Mouse (Mus musculus) C2C12 (cell line): ENCODE measurements around the gene Vwa3b. TPM values are rescaled to one million over a fixed set of nuclear protein-coding genes. Genes with fewer than 3 reads are reported as not detected.

Experiments used
- H3K27me3 ChIP-seq: one replicate; pipeline ENCODE4 v1.6.1; 2011; ENCODE audit not compliant: control insufficient read depth, insufficient read depth, insufficient read length
- H3K36me3 ChIP-seq: one replicate; pipeline ENCODE4 v1.6.1; 2011; ENCODE audit not compliant: control insufficient read depth, insufficient read depth
- H3K4me3 ChIP-seq: one replicate; pipeline ENCODE4 v1.5.1; 2011; ENCODE audit warnings: mild to moderate bottlenecking, control low read depth; ENCODE audit not compliant: poor library complexity, insufficient read depth, severe bottlenecking
- H3K79me2 ChIP-seq: one replicate; pipeline ENCODE4 v1.6.1; 2011; ENCODE audit not compliant: control insufficient read depth, insufficient read depth
- H3K79me3 ChIP-seq: one replicate; pipeline ENCODE4 v1.6.1; 2011; ENCODE audit warnings: low read depth, control low read depth
- H3ac ChIP-seq: one replicate; pipeline ENCODE3; 2011; ENCODE audit warnings: low read depth; ENCODE audit not compliant: control insufficient read depth, insufficient read length
- CEBPB ChIP-seq: IDR thresholded peaks from one replicate; pipeline ENCODE4 v1.6.1; 2011; ENCODE audit warnings: low read depth, mild to moderate bottlenecking, control low read depth, moderate library complexity
- CTCF ChIP-seq: IDR thresholded peaks from one replicate; pipeline ENCODE4 v1.5.1; 2011; ENCODE audit not compliant: control insufficient read depth, insufficient read depth, insufficient read length
- FOSL1 ChIP-seq: IDR thresholded peaks from one replicate; pipeline ENCODE4 v1.8.0; 2011; ENCODE audit warnings: mild to moderate bottlenecking, low read length; ENCODE audit not compliant: poor library complexity, insufficient read depth, severe bottlenecking
- MAX ChIP-seq: IDR thresholded peaks from one replicate; pipeline ENCODE4 v1.6.1; 2011; ENCODE audit warnings: mild to moderate bottlenecking, control low read depth
- MYOD1 ChIP-seq: IDR thresholded peaks from one replicate; pipeline ENCODE4 v1.6.1; 2011; ENCODE audit warnings: low read depth; ENCODE audit not compliant: control insufficient read depth, insufficient read length
- MYOG ChIP-seq: IDR thresholded peaks from one replicate; pipeline ENCODE4 v1.6.1; 2011; ENCODE audit not compliant: control insufficient read depth, insufficient read length; ENCODE audit errors: extremely low read depth
- USF1 ChIP-seq: IDR thresholded peaks from one replicate; pipeline ENCODE4 v1.6.1; 2011; ENCODE audit warnings: low read depth, mild to moderate bottlenecking, control low read depth, moderate library complexity
- polyA plus RNA-seq: library from polyadenylated mRNA; unstranded; fragments of >200 nt; fragmentation: generic; extraction: Trizol; gene quantifications from one replicate; pipeline ENCODE4 v1.2.1, GENCODE M21; 2012; ENCODE audit warnings: missing spikeins

Vwa3b gene
- polyA plus RNA-seq, 1 experiment = not detected

GRCm38 (mm10) chr1:37075759-37076158, 49.4 kb downstream of the Vwa3b start:
- H3ac ChIP-seq = no peak overlapping the region
- TF ChIP-seq CTCF (no peak), MYOG (no peak), CEBPB (no peak)
- H3K27me3 ChIP-seq = peaks cover 4% of the 10 kb centered on the region
- no peaks in the 10 kb centered on the region for H3K36me3 ChIP-seq
- no peaks in the 10 kb centered on the region for H3K79me2 ChIP-seq
- H3K79me3 ChIP-seq = no peaks in the 10 kb centered on the region
- no peak overlapping the region for H3K4me3 ChIP-seq

- H3K36me3 ChIP-seq = no peaks in the 10 kb centered on the region
- H3K79me3 ChIP-seq = no peaks in the 10 kb centered on the region
- no peaks in the 10 kb centered on the region for H3K79me2 ChIP-seq
- no peak overlapping the region for H3K4me3 ChIP-seq
- peaks cover 3% of the 10 kb centered on the region for H3K27me3 ChIP-seq
- no peak overlapping the region for H3ac ChIP-seq
- TF ChIP-seq MYOD1 (no peak), CTCF (no peak), CEBPB (no peak), MAX (no peak), MYOG (no peak)
These were observed 50.9 kb downstream of the Vwa3b start for GRCm38 (mm10) chr1:37077266-37077665.

GRCm38 (mm10) chr1:37077955-37078549, 51.7 kb downstream of the Vwa3b start:
- H3K36me3 ChIP-seq = no peaks in the 10 kb centered on the region
- no peaks in the 10 kb centered on the region for H3K79me3 ChIP-seq
- TF ChIP-seq MYOG (no peak), CEBPB (no peak), USF1 (no peak), FOSL1 (no peak), MYOD1 (no peak), CTCF (no peak), MAX (no peak)
- no peaks in the 10 kb centered on the region for H3K79me2 ChIP-seq
- H3K4me3 ChIP-seq = no peak overlapping the region
- no peak overlapping the region for H3ac ChIP-seq
- H3K27me3 ChIP-seq = peaks cover 3% of the 10 kb centered on the region

- peaks cover 3% of the 10 kb centered on the region for H3K27me3 ChIP-seq
- H3K79me2 ChIP-seq = no peaks in the 10 kb centered on the region
- no peaks in the 10 kb centered on the region for H3K79me3 ChIP-seq
- TF ChIP-seq CTCF (no peak), FOSL1 (no peak), USF1 (no peak)
- no peaks in the 10 kb centered on the region for H3K36me3 ChIP-seq
- no peak overlapping the region for H3K4me3 ChIP-seq
- H3ac ChIP-seq = no peak overlapping the region
These were observed 54.0 kb downstream of the Vwa3b start for GRCm38 (mm10) chr1:37080442-37080841.

- TF ChIP-seq MAX (no peak), CTCF (no peak), CEBPB (no peak), FOSL1 (no peak), MYOD1 (no peak)
These were observed 55.2 kb downstream of the Vwa3b start for GRCm38 (mm10) chr1:37081376-37082214.

GRCm38 (mm10) chr1:37082215-37082464, 55.7 kb downstream of the Vwa3b start:
- Histone ChIP-seq H3K4me3 (no peak overlapping the region), H3K36me3 (no peaks in the 10 kb centered on the region), H3K79me3 (no peaks in the 10 kb centered on the region), H3K79me2 (no peaks in the 10 kb centered on the region), H3K27me3 (peaks cover 3% of the 10 kb centered on the region), H3ac (no peak overlapping the region)
- no peak for TF ChIP-seq FOSL1
- TF ChIP-seq MYOG = no peak
- no peak for TF ChIP-seq CEBPB
- no peak for TF ChIP-seq MAX
- no peak for TF ChIP-seq CTCF
- no peak for TF ChIP-seq MYOD1
- no peak for TF ChIP-seq USF1

More at GRCm38 (mm10) chr1:37081376-37082214, 55.2 kb downstream of the Vwa3b start:
- Histone ChIP-seq H3K4me3 (no peak overlapping the region), H3ac (no peak overlapping the region), H3K36me3 (no peaks in the 10 kb centered on the region), H3K79me2 (no peaks in the 10 kb centered on the region), H3K27me3 (peaks cover 3% of the 10 kb centered on the region), H3K79me3 (no peaks in the 10 kb centered on the region)
